Mouse (Mus musculus): ENCODE data around the gene Jmjd8. TPM values are rescaled to one million over a fixed set of nuclear protein-coding genes. Genes with fewer than 3 reads are reported as not detected.

The Jmjd8 gene
- polyA plus RNA-seq, 1 experiment from 2014 or later: 42.1 TPM

DNA sequence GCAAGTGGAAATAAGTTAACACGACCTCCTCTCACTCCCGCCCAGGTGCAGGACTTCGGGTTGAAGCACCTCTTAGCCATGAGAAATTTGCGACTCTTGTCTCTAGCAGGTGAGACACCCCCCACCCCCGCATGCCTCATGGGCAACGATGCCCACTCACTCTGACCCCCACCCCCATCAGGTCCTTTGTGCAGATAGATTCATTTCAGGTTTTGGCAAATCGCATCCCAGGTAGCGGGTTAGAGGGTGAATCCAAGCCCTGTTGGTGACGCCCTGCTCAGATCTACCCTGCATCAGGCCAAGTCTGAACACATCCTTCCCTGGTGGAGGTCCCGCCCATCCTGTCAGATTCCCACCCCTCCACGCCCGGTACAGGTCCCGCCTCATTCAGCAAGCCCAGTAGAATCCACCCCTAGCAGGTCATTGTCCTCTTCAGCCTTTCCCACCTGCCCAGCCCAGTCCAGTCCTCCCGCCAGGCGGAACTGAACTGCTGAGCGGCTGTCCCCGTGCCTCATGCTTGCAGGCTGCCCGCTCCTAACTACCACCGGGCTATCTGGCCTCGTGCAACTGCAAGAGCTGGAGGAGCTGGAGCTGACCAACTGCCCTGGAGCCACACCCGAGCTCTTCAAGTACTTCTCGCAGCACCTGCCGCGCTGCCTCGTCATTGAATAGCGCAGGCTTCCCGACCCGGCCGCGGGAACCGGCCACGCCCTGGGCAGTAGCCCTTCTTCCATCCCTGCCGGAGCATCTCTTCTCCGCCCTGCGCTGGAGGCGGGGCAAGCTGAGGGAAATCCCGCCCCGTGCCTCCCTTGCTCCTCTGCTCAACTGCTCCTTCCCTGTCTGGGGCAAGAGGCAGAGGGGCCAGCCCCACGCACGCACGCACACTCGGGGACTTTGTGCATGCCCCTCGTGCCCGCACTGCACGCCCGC lies 9.6 kb upstream of the Jmjd8 start:
- DNase-seq (ENCODE audit: low spot score) (no peak), ATAC-seq (ENCODE audit: low FRiP score) (no peak)
- Histone ChIP-seq H3K9ac (no peak overlapping the region), H3K4me1 (replicated peaks; ENCODE audit: control insufficient read depth, insufficient read depth, low read length) (peaks cover 4% of the 10 kb centered on the region), H3K4me2 (replicated peaks) (no peak overlapping the region), H3K9me3 (ENCODE audit: control insufficient read depth, low read length) (no peaks in the 10 kb centered on the region), H3K27ac (no peak overlapping the region), H3K36me3 (replicated peaks; ENCODE audit: control insufficient read depth, insufficient read depth) (peaks cover 44% of the 10 kb centered on the region), H3K4me3 (replicated peaks; ENCODE audit: low read length) (no peak overlapping the region), H3K27me3 (ENCODE audit: control insufficient read depth, insufficient read depth, low read length) (peaks cover 22% of the 10 kb centered on the region; the same call in 1 of the 2 replicates)
- WGBS: 11% methylated on average over 46 of the region's 46 CpGs

GRCm38 (mm10) chr17:25823452-25823851 lies 5.2 kb upstream of the Jmjd8 start, which contains the start of gene Wdr24:
TSS of gene Wdr24 (plus strand) at chr17:25823627.
- Histone ChIP-seq H3K4me2 (replicated peaks) (peak within 1 kb of the TSS; percentile 99), H3K9ac (peak within 1 kb of the TSS; percentile 82), H3K36me3 (replicated peaks; ENCODE audit: control insufficient read depth, insufficient read depth) (peaks cover 44% of the 10 kb centered on the region), H3K9me3 (ENCODE audit: control insufficient read depth, low read length) (no peaks in the 10 kb centered on the region), H3K27ac (peak within 1 kb of the TSS; percentile 76), H3K27me3 (ENCODE audit: control insufficient read depth, insufficient read depth, low read length) (peaks cover 11% of the 10 kb centered on the region; the same call in 1 of the 2 replicates), H3K4me1 (replicated peaks; ENCODE audit: control insufficient read depth, insufficient read depth, low read length) (peaks cover 32% of the 10 kb centered on the region), H3K4me3 (replicated peaks; ENCODE audit: low read length) (peak within 1 kb of the TSS; percentile 68)
- peak; percentile 80 for ATAC-seq (ENCODE audit: low FRiP score)
- WGBS: under 1% methylated on average over 18 of the region's 18 CpGs
- peak; percentile 86 for DNase-seq (ENCODE audit: low spot score)

- DNase-seq (ENCODE audit: low spot score): no peak
- no peaks in the 10 kb centered on the region for H3K27me3 ChIP-seq (ENCODE audit: control insufficient read depth, insufficient read depth, low read length)
- peaks cover 35% of the 10 kb centered on the region for H3K4me1 ChIP-seq (replicated peaks; ENCODE audit: control insufficient read depth, insufficient read depth, low read length)
- 77% methylated on average over 17 of the region's 17 CpGs for WGBS
- H3K9me3 ChIP-seq (ENCODE audit: control insufficient read depth, low read length): no peaks in the 10 kb centered on the region
- H3K36me3 ChIP-seq (replicated peaks; ENCODE audit: control insufficient read depth, insufficient read depth): peaks cover 33% of the 10 kb centered on the region
- H3K27ac ChIP-seq: no peak overlapping the region
- H3K4me2 ChIP-seq (replicated peaks): peak overlapping the region; percentile 99
- peak overlapping the region; percentile 82 for H3K9ac ChIP-seq
- no peak for ATAC-seq (ENCODE audit: low FRiP score)
- peak overlapping the region; percentile 68 for H3K4me3 ChIP-seq (replicated peaks; ENCODE audit: low read length)
Observed at GRCm38 (mm10) chr17:25824362-25825142, 4.1 kb upstream of the Jmjd8 start.

DNA sequence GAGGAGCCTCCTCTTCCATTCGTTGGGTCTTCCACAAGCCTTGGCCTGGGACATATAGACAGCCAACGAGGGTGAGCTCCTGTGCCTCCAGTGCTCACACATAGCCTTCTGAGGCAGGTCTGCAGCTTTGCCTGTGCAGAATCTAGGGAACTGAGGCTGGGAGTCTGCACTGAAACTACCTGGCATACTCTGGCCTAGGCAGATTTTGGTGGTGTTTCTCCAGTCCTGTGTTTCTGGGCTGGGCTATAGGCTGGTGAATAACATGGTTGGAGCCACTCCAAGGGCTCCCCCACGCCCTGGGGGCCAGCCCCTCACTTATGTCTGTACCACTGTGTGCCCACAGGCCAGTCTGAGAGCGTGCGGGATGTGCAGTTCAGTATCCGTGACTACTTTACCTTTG lies 3.4 kb upstream of the Jmjd8 start:
- Histone ChIP-seq H3K4me3 (replicated peaks; ENCODE audit: low read length) (no peak overlapping the region), H3K27me3 (ENCODE audit: control insufficient read depth, insufficient read depth, low read length) (no peaks in the 10 kb centered on the region), H3K9me3 (ENCODE audit: control insufficient read depth, low read length) (no peaks in the 10 kb centered on the region), H3K4me2 (replicated peaks) (peak overlapping the region; percentile 99; the same call in 1 of the 2 replicates), H3K9ac (no peak overlapping the region), H3K4me1 (replicated peaks; ENCODE audit: control insufficient read depth, insufficient read depth, low read length) (peaks cover 42% of the 10 kb centered on the region), H3K27ac (no peak overlapping the region), H3K36me3 (replicated peaks; ENCODE audit: control insufficient read depth, insufficient read depth) (peaks cover 31% of the 10 kb centered on the region)
- ATAC-seq (ENCODE audit: low FRiP score): no peak
- DNase-seq (ENCODE audit: low spot score): no peak
- WGBS: 88% methylated on average over 6 of the region's 6 CpGs

DNA sequence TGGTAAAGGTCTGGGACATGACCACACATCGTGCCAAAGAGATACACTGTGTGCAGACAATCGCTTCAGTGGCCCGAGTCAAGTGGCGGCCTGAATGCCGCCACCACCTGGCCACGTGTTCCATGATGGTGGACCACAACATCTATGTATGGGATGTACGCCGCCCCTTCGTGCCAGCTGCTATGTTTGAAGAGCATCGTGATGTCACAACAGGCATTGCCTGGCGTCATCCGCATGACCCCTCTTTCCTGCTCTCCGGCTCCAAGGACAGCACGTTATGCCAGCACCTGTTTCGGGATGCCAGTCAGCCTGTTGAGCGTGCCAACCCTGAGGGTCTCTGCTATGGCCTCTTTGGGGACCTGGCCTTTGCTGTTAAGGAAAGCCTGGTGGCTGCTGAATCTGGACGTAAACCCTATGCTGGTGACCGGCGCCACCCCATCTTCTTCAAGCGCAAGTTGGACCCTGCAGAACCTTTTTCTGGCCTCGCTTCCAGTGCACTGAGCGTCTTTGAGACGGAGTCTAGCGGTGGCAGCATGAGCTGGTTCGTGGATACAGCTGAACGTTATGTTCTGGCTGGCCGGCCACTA lies 2.6 kb upstream of the Jmjd8 start:
- no peaks in the 10 kb centered on the region for H3K27me3 ChIP-seq (ENCODE audit: control insufficient read depth, insufficient read depth, low read length)
- H3K9ac ChIP-seq: no peak overlapping the region
- ATAC-seq (ENCODE audit: low FRiP score): no peak
- H3K27ac ChIP-seq: no peak overlapping the region
- no peaks in the 10 kb centered on the region for H3K9me3 ChIP-seq (ENCODE audit: control insufficient read depth, low read length)
- peaks cover 38% of the 10 kb centered on the region for H3K36me3 ChIP-seq (replicated peaks; ENCODE audit: control insufficient read depth, insufficient read depth)
- H3K4me3 ChIP-seq (replicated peaks; ENCODE audit: low read length): no peak overlapping the region
- WGBS: 96% methylated on average over 27 of the region's 27 CpGs
- no peak for DNase-seq (ENCODE audit: low spot score)
- H3K4me1 ChIP-seq (replicated peaks; ENCODE audit: control insufficient read depth, insufficient read depth, low read length): peaks cover 49% of the 10 kb centered on the region
- no peak overlapping the region for H3K4me2 ChIP-seq (replicated peaks)

DNA sequence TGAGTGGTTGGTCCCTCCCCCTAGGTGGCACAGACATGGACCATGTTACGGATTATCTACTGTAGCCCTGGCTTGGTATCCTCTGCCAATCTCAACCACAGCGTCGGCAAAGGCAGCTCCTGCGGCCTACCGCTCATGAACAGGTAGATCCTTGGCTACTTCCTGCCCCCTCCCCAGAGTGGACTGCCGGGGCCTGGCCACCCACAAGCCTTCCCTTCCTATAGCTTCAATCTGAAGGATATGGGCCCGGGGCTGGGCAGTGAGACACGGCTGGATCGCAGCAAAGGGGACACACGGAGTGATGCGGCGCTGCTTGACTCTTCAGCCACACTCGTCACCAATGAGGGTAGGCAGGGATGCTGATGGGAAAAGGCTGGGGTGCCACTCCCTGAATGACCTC lies 1.7 kb upstream of the Jmjd8 start:
- Histone ChIP-seq H3K9me3 (ENCODE audit: control insufficient read depth, low read length) (no peaks in the 10 kb centered on the region), H3K9ac (no peak overlapping the region), H3K4me1 (replicated peaks; ENCODE audit: control insufficient read depth, insufficient read depth, low read length) (peaks cover 58% of the 10 kb centered on the region), H3K27me3 (ENCODE audit: control insufficient read depth, insufficient read depth, low read length) (no peaks in the 10 kb centered on the region), H3K27ac (no peak overlapping the region), H3K4me2 (replicated peaks) (no peak overlapping the region), H3K4me3 (replicated peaks; ENCODE audit: low read length) (no peak overlapping the region), H3K36me3 (replicated peaks; ENCODE audit: control insufficient read depth, insufficient read depth) (peaks cover 45% of the 10 kb centered on the region)
- whole genome bisulfite sequencing: 95% methylated on average over 13 of the region's 13 CpGs
- DNase-seq (ENCODE audit: low spot score) (no peak), ATAC-seq (ENCODE audit: low FRiP score) (no peak)

GRCm38 (mm10) chr17:25827546-25828222 lies 983 bp upstream of the Jmjd8 start:
- DNase-seq (ENCODE audit: low spot score) (no peak), ATAC-seq (ENCODE audit: low FRiP score) (no peak)
- H3K4me2 ChIP-seq (replicated peaks): no peak overlapping the region

GRCm38 (mm10) chr17:25828223-25828594 lies 458 bp upstream of the Jmjd8 start:
- Histone ChIP-seq H3K9ac (peak overlapping the region; percentile 90), H3K36me3 (replicated peaks; ENCODE audit: control insufficient read depth, insufficient read depth) (peaks cover 45% of the 10 kb centered on the region), H3K4me2 (replicated peaks) (peak overlapping the region; percentile 95), H3K4me3 (replicated peaks; ENCODE audit: low read length) (peak overlapping the region; percentile 62), H3K9me3 (ENCODE audit: control insufficient read depth, low read length) (no peaks in the 10 kb centered on the region), H3K27ac (peak overlapping the region; percentile 92; the same call in 1 of the 2 replicates), H3K4me1 (replicated peaks; ENCODE audit: control insufficient read depth, insufficient read depth, low read length) (peaks cover 61% of the 10 kb centered on the region), H3K27me3 (ENCODE audit: control insufficient read depth, insufficient read depth, low read length) (no peaks in the 10 kb centered on the region)
- ATAC-seq (ENCODE audit: low FRiP score) (no peak), DNase-seq (ENCODE audit: low spot score) (no peak)
- 84% methylated on average over 8 of the region's 8 CpGs for WGBS

More at GRCm38 (mm10) chr17:25827546-25828222, 983 bp upstream of the Jmjd8 start:
- H3K9me3 ChIP-seq (ENCODE audit: control insufficient read depth, low read length): no peaks in the 10 kb centered on the region
- H3K27ac ChIP-seq: no peak overlapping the region
- H3K27me3 ChIP-seq (ENCODE audit: control insufficient read depth, insufficient read depth, low read length): no peaks in the 10 kb centered on the region
- peaks cover 61% of the 10 kb centered on the region for H3K4me1 ChIP-seq (replicated peaks; ENCODE audit: control insufficient read depth, insufficient read depth, low read length)
- 91% methylated on average over 22 of the region's 22 CpGs for WGBS
- 0 out of 2 replicates have a peak overlapping the region, but pooled peaks have one; percentile 90 for H3K9ac ChIP-seq
- H3K36me3 ChIP-seq (replicated peaks; ENCODE audit: control insufficient read depth, insufficient read depth): peaks cover 45% of the 10 kb centered on the region
- H3K4me3 ChIP-seq (replicated peaks; ENCODE audit: low read length): no peak overlapping the region
